Mouse (Mus musculus) ES-E14 (cell line): ENCODE results near the gene Bcl3. TPM values are rescaled to one million over a fixed set of nuclear protein-coding genes. Genes with fewer than 3 reads are reported as not detected.

Source experiments
- DNase-seq: peaks from one replicate; pipeline ENCODE4 v3.0.0-alpha.2; 2013; ENCODE audit warnings: low read depth, low spot score
- H3K27ac ChIP-seq: 2 replicates; pipeline ENCODE4 v1.5.1; 2012; ENCODE audit warnings: low read depth, mild to moderate bottlenecking, low read length, moderate library complexity, mixed read lengths; ENCODE audit not compliant: poor library complexity, insufficient read depth, severe bottlenecking
- H3K36me3 ChIP-seq: 2 replicates; pipeline ENCODE4 v1.6.1; 2012; ENCODE audit warnings: mild to moderate bottlenecking, low read length, moderate library complexity, mixed read lengths; ENCODE audit not compliant: control insufficient read depth, poor library complexity, insufficient read depth, severe bottlenecking
- H3K4me1 ChIP-seq, 2 experiments: fragments of 150-350 bp in 1 of 2; sonication (generic) in 1 of 2; 2 replicates each; pipeline ENCODE4 v1.6.1; 2012; ENCODE audit warnings: low read length in 2 of 2, mild to moderate bottlenecking in 1 of 2, mixed read lengths in 1 of 2; ENCODE audit not compliant: control insufficient read depth in 2 of 2, insufficient read depth in 2 of 2, poor library complexity in 1 of 2
- H3K4me3 ChIP-seq, 2 experiments: fragments of 150-350 bp in 1 of 2; sonication (generic) in 1 of 2; 2 replicates each; pipeline ENCODE4 v1.5.1; 2012; ENCODE audit warnings: low read length in 2 of 2, low read depth in 1 of 2, mild to moderate bottlenecking in 1 of 2, mixed read lengths in 1 of 2; ENCODE audit not compliant: insufficient read depth in 1 of 2, poor library complexity in 1 of 2, severe bottlenecking in 1 of 2
- H3K9ac ChIP-seq: 2 replicates; pipeline ENCODE4 v1.6.1; 2012; ENCODE audit warnings: low read depth, mild to moderate bottlenecking, low read length, mixed read lengths; ENCODE audit not compliant: poor library complexity, insufficient read depth, severe bottlenecking
- H3K9me3 ChIP-seq: fragments of 150-350 bp; sonication (generic); 2 replicates; pipeline ENCODE4 v1.6.1; 2012; ENCODE audit warnings: low read depth, mild to moderate bottlenecking, low read length; ENCODE audit not compliant: control insufficient read depth, insufficient read depth
- CHD2 ChIP-seq: IDR thresholded peaks from 2 replicates; pipeline ENCODE4 v1.6.1; 2014; ENCODE audit warnings: mild to moderate bottlenecking, low read depth, low read length, inconsistent platforms
- HCFC1 ChIP-seq: IDR thresholded peaks from 2 replicates; pipeline ENCODE4 v1.6.1; 2012; ENCODE audit warnings: low read length, inconsistent platforms, borderline replicate concordance; ENCODE audit not compliant: insufficient read depth
- MAFK ChIP-seq: IDR thresholded peaks from 2 replicates; pipeline ENCODE4 v1.6.1; 2014; ENCODE audit warnings: mild to moderate bottlenecking, low read depth, low read length, inconsistent platforms; ENCODE audit not compliant: insufficient read depth
- ZC3H11A ChIP-seq: IDR thresholded peaks from 2 replicates; pipeline ENCODE4 v1.6.1; 2012; ENCODE audit warnings: low read depth, mild to moderate bottlenecking, inconsistent platforms, low read length, borderline replicate concordance
- ZNF384 ChIP-seq: IDR thresholded peaks from 2 replicates; pipeline ENCODE4 v1.6.1; 2012; ENCODE audit warnings: low read depth, low read length, inconsistent platforms
- in situ Hi-C, 2 experiments: fragments of 600-800 bp; cut with MboI; formaldehyde crosslinking; loops; one replicate each; pipeline ENCODE4 v1.15.1; 2025; ENCODE audit warnings: low sequenced_read_pairs in 2 of 2, inconsistent platforms in 1 of 2; ENCODE audit not compliant: unreplicated experiment in 2 of 2
- total RNA-seq: library from RNA; depleted of rRNA; stranded (reverse); fragments of 300-350 nt; gene quantifications from 2 replicates; pipeline ENCODE4 v1.2.3, GENCODE M21; 2012

Gene Bcl3
- total RNA-seq, 1 experiment, result 14.3 TPM

DNA sequence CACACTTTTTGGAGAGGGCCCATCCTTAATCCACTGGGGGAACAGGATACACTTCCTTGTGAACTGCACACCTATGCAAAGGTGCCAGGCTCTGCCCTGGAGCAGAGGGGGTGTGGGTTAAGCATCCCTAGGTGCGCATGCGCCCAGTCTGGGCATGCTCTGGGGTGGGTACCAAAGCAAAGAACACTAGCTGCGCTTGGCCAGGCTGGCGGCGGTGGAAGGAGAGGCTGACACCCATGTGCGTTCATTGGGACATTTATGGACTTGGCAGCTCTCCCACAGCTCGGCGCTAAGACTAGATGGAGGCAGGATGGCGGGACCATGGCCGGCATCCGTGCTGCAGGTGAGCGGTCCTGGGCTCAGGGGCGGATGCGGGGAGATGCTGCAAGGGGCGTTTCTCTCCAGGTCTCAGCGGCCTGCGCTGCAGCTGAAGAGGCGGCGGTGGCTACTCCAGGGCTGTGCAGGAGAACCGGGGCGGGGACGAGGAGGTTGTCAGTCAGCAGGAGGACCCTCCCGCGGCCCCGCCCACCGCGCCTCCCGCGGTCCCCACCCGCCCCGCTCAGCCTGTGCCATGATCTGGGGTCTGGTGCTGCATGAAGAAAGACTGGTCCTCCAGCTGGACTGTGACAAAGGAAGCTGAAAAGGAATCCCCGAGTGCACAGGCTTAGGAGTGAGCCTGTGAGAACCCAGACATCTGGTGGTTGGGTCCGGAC lies 29.4 kb upstream of the Bcl3 start, which contains the start of gene Gm19345:
Gene Gm19345, plus strand, starts transcription at position 146 of the 713 bp plus-strand sequence.
- TF ChIP-seq ZNF384 (no peak), MAFK (no peak), ZC3H11A (no peak), CHD2 (no peak), HCFC1 (no peak)
- Histone ChIP-seq H3K36me3 (no peaks in the 10 kb centered on the region), H3K4me1 (peaks cover 0 to 6% of the 10 kb centered on the region in 2 experiments; a peak in 1 of 4 replicates), H3K9me3 (no peaks in the 10 kb centered on the region), H3K27ac (no peak within 1 kb of the TSS), H3K4me3 (peak within 1 kb of the TSS; percentile 51 to 71), H3K9ac (peak within 1 kb of the TSS; percentile 25; the same call in 1 of the 2 replicates)
- peak; percentile 59 for DNase-seq
- in situ Hi-C loops, result loop anchor here in 1 of 2 experiments (5.0 kb wide), 1 partner anchor 45 kb away; no protein-coding TSS in a partner anchor

DNA sequence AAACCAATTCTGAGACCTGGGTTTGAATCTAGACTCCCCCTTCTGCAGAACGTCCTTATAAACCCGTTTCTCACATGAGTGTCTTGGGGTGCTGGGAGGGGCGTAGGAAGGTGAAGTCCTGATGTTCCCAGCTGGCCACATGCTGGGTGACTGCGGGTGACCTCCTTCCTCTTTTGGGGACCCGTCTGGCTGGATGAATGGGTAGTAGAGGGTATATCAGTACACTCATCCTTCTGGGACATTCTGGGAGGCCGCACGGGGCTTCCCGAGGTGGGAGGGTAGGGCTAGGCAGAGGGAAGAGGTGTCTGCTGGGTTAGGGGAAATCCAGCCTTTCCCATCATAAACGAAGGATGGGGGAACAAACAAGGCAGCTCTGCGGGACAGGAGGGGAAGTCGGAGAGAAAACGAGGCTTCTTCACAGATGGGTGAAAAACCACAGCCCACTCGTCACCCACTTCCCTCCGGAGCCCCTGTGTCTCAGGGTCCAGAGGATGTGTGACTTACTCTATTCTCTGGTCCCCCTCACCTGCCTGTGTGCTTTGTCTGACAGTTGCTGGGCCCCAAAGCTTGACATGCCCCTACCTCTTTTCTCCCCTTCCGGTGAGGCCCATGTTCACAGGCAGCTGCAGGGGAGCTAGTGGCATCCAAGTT lies 22.1 kb upstream of the Bcl3 start:
- no peak overlapping the region for H3K27ac ChIP-seq
- no peak overlapping the region for H3K4me3 ChIP-seq
- in situ Hi-C loops, result no loop called here
- no peaks in the 10 kb centered on the region for H3K9me3 ChIP-seq
- TF ChIP-seq HCFC1, result no peak
- no peak for TF ChIP-seq ZC3H11A
- no peak for TF ChIP-seq ZNF384
- no peak for TF ChIP-seq MAFK
- no peak for TF ChIP-seq CHD2
- H3K36me3 ChIP-seq, result no peaks in the 10 kb centered on the region
- H3K4me1 ChIP-seq, result peaks cover 0 to 9% of the 10 kb centered on the region in 2 experiments; a peak in 2 of 4 replicates
- H3K9ac ChIP-seq, result no peak overlapping the region
- no peak for DNase-seq

GRCm38 (mm10) chr7:19843561-19843960 lies 21.0 kb upstream of the Bcl3 start:
- in situ Hi-C loops, result no loop called here

DNA sequence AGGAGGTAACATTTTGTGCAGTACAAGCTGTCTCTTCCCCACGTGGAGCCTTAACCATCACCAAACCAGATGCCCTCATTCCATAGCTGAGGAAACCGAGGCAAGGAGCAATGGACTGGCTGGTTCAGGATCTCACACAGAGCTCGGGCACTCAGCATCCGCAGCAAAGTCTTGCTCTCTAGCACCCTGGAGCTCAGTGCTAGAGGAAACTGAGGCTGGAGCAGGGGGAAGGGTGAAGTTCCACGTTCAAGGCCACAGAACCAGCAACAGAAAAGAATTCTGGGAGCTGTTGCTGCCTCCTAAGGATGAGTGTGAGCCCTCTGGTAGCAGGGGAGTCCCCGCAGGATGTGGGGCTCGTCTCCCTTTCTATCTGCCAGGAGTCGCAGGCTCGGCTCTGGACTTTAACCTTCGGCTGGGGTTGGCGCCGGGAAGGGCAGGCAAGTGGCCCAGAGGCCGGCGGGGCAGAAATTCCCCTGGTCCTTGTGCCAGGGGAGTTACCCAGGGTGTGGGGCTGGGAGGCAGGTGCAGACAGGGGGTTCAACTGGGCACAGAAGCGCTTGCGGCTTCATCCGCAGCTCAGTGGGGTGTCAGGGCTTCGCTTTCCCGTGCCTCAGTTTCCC lies 20.4 kb upstream of the Bcl3 start:
- Histone ChIP-seq H3K4me1 (peaks cover 0 to 5% of the 10 kb centered on the region in 2 experiments; a peak in 2 of 4 replicates), H3K36me3 (no peaks in the 10 kb centered on the region), H3K9me3 (no peaks in the 10 kb centered on the region), H3K4me3 (peak overlapping the region; percentile 6 to 19; a peak in 2 of 4 replicates), H3K9ac (peak overlapping the region; percentile 49; the same call in 1 of the 2 replicates), H3K27ac (no peak overlapping the region)
- DNase-seq, result no peak
- TF ChIP-seq CHD2 (no peak), HCFC1 (no peak), MAFK (no peak), ZC3H11A (no peak), ZNF384 (no peak)
- in situ Hi-C loops, result no loop called here

More at GRCm38 (mm10) chr7:19843561-19843960, 21.0 kb upstream of the Bcl3 start:
- no peaks in the 10 kb centered on the region for H3K36me3 ChIP-seq
- no peaks in the 10 kb centered on the region for H3K9me3 ChIP-seq
- H3K4me1 ChIP-seq, result peaks cover 0 to 8% of the 10 kb centered on the region in 2 experiments; a peak in 2 of 4 replicates
- H3K27ac ChIP-seq, result no peak overlapping the region
- H3K9ac ChIP-seq, result no peak overlapping the region
- no peak for DNase-seq
- no peak overlapping the region for H3K4me3 ChIP-seq
- TF ChIP-seq ZC3H11A (peak; percentile 18; the same call in 1 of the 2 replicates), MAFK (no peak)
